Mouse (Mus musculus): Measurements from ENCODE around the gene Dffb.
A peak's percentile ranks its signal among the peaks of the same experiment; 100 is the strongest.

Dffb gene

DNA sequence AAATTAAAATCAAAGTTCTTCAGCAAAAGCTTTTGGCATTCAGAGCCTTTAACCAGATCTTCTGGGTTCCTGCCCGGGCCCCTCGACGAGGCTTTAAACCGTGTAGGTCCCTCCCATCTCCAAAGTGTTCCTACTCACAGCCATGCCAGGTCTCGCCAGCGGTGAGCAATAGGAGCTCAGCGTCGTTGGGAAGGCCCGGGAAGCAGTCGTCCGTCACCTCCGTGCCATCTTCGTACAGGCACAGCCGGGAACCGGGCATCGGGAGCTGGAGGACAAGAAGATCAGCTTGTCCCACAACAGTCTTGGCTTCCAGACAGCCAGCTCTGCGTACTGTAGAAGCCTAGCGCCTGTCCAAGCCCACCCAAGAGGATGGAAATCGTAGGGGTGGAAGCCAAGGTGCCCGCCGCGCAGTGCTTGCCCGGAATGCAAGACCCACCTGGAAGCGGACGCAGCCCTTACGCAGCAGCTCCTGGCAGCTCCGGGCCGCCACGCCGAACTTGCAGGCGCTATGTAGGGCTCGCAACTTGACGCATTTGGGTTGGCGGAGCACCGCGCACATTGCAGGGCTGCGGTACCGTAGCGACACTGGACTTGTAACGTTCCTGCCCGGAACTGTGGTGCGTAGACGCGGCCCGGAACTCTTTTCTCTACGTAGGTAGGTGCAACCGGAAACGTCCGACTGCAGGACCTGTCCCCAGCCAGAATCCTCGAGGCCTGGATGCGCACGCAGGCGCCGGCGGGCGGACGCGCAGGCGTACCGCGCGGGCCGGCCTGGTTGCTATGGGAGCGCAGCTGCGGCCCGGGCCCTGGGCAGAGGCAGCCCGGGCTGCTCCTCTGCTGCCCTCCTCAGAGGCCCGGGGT lies at the start of gene Dffb, which contains the start of gene Cep104:
TSS of gene Dffb (minus strand) at position 696 of the 861 bp plus-strand sequence.
TSS of gene Cep104 (plus strand) at position 764 of the 861 bp plus-strand sequence.
- DNase-seq (ENCODE audit: low spot score in 2 of 2): peak; percentile 93 to 95

DNA sequence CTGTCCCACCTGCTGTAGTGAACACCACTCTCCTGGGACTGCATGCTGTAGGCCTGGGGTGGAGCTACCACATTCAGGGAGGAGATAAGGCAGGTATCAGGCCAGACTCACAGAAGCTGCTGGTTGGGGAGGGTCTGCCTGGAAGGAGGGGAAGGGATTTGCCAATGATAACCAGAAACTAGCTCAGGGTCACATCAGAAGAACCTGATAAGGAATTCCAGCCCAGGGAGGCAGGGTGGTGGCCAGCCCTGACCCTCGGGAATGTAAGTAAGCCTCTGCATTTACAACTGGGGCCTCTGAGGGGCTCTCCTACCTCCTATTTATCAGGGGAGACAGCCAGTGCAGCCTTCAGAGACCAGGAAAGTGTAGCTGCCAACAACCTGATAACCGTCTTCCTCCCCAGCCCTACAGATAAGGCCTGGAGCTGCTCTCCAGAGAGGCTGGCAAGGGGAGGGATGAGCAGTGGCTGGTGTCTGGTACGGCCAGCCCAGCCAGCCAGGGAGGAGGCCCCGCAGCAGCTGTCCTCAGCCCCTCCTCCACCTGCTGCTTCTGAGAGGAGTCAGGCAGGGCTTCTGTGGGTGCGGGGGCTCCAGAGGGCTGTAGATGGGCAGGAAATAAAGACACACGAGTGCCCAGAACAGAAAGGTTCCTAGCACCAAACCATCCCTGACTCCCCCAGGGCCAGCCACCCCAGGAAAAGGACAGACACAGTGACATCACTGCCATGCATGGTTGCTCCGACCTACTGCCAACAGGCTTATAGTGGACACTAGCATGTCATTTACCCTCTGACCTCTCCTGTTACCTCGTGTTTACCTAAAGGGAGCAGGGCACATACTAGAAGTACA lies 49.1 kb upstream of the Dffb start:
- no peak for DNase-seq (ENCODE audit: low spot score in 2 of 2)

DNA sequence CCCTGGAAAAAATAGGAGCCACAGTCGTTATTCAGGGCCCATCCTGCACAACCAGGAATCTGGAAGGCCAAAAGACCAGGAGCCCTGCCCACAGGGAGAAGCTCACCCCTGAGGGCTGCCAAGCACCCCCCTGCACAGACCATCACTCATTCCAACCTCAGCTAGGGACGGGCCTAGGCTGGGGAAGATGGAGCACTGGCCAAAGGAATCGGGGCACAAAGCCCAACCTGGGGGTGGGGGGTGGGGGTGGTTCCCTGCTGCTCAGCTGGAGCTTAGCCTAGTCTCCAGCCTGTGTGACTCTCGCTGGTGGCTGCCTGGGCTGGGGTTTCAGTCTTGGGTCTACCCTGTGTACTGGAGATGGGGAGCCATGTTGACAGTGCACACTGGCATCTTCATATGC lies 47.9 kb upstream of the Dffb start:
- DNase-seq (ENCODE audit: low spot score in 2 of 2): no peak

DNA sequence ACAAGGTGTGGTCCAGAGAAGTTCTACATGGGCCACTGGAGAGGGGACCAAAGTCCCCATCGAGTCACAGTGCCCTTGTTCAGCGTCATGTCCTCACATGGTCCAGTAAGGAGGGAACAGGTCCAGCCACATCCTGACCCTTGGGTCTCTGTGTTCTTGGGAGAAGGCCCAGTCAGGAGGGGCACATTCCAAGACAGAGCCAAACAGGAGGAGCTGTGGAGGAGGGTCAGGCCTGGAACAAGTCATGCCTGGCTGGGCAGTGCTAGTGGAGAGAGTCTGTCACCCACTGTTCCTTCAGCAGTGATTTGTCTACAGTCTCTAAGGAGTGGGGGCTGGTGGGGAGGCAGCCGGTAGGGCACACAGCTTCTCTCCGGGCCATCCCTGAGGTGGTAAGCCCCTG lies 47.5 kb upstream of the Dffb start:
- no peak for DNase-seq (ENCODE audit: low spot score in 2 of 2)

DNA sequence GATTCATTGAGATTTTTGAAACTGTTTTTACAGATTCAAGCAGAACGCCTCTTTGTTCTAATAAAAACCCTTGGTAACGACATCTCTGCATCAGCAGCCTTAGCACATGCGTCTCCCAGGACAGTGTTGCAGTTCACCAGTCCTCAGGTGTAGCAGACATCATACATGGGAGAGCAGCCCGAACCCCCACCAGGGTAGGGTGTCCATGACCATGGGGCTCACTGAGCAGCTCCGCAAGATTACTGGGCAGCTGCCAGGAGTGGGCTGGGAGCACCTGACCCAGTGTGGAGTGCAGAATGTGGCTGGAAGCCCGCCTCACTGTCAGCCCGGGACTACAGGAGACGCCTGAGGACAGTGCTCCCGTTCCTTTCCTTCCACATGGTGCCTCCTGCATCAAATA lies 46.5 kb upstream of the Dffb start:
- DNase-seq (ENCODE audit: low spot score in 2 of 2): no peak

DNA sequence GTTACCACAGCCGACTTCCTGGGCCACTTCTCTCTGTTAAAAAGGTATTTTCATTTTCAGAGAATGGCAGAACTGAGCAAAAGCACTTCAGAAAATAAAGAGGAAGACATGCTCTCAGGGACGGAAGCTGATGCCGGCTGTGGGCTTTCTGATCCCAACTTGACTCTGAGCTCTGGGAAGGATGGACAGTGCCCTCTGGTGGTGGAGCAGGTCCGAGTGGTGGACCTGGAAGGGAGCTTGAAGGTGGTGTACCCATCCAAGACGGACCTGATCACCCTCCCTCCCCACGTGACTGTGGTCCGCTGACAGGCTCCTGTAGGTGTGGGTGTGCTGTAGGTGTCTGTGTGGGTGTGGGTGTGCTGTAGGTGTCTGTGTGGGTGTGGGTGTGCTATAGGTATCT lies 44.6 kb upstream of the Dffb start:
- DNase-seq (ENCODE audit: low spot score in 2 of 2): no peak

DNA sequence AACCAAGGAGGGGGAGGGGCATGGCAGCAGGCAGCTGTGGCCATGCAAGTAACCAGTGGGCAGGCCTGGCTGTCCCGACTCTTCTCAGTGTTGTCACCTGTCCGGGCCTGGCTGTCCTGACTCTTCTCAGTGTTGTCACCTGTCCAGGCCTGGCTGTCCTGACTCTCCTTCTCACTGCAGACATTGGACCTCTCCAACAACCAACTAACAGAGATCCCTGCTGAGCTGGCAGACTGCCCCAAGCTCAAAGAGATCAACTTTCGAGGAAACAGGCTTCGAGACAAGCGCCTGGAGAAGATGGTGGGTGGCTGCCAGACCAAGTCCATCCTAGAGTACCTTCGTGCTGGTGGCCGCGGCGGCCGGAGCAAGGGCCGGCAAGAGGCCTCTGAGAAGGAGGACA lies 40.5 kb upstream of the Dffb start:
- DNase-seq (ENCODE audit: low spot score in 2 of 2): no peak

DNA sequence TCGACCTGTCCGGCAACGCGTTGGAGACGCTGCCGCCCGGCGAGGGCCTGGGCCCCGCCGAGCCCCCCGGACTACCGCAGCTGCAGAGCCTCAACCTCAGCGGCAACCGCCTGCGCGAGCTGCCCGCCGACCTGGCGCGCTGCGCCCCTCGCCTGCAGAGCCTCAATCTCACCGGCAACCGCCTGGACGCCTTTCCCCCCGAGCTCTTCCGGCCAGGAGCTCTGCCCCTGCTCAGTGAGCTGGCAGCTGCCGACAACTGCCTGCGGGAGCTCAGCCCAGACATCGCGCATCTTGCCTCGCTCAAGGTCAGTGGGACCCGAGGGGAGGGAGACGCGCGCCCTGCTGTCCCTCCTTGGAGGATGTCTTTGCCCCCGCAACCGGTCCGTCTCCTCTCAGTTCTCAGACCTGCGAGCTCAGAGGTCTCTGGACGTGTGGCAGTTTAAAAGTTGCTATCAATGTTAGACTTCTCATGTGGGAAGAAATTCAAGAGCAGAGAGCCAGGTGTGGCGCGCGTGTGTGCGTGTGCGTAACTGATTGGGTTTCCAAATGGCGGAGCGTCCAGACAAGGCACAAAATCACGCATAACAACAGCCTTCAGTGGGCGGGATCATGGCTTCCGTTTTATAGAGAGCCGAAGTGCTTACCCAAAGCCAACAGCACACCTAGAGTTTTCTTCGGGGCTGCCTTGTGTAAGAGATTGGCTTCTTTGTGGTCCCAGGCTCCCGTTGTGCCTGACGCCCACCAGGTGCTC lies 37.4 kb upstream of the Dffb start:
- no peak for DNase-seq (ENCODE audit: low spot score in 2 of 2)

DNA sequence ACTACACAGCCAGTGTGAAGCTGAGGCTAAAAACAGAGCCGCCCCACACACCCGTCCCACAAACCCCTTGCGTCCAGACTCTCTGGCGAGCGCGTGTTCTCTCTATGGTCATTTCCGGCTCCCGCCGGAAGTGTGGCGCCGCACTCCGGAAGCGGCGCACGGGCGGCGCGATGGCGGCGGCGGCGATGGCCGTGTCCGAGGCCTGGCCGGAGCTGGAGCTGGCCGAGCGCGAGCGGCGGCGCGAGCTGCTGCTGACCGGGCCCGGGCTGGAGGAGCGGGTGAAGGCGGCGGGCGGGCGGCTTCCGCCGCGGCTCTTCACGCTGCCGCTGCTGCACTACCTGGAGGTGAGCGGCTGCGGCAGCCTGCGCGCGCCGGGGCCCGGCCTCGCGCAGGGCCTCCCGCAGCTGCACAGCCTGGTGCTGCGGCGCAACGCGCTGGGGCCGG lies 36.7 kb upstream of the Dffb start, which contains the start of gene Lrrc47:
TSS of gene Lrrc47 (plus strand) at position 86 of the 444 bp plus-strand sequence.
- peak; percentile 63 to 70 for DNase-seq (ENCODE audit: low spot score in 2 of 2)

DNA sequence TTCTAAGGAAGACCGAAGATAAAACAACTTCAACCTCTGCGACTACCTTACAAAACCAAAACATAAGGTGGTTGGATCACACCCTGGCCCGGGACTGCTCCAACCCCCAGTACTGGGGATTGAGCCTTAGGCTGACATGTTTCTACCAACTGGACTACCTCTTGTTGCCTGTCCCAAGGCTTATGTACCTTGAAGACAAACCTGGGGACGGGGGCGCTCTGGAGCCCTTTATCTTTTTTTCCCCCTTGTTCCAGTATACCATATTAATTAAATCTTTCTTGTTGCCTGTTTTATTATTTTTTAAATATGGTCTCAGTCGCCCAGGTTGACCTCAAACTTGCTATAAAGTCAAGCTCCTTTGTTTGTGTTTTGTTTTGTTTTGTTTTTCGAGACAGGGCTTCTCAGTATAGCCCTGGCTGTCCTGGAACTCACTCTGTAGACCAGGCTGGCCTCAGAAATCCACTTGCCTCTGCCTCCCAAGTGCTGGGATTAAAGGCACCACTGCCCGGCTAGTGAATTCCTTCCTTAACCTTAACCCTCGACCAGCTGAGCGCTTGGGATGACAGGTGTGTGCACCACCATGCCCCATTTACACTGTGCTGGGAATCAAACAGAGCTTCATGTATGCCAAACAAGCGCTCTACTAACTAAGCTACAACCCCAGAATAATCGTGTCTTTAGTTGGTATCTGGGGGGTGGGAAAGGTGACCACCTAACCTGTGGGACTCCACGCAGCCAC lies 36.1 kb upstream of the Dffb start:
- no peak for DNase-seq (ENCODE audit: low spot score in 2 of 2)

DNA sequence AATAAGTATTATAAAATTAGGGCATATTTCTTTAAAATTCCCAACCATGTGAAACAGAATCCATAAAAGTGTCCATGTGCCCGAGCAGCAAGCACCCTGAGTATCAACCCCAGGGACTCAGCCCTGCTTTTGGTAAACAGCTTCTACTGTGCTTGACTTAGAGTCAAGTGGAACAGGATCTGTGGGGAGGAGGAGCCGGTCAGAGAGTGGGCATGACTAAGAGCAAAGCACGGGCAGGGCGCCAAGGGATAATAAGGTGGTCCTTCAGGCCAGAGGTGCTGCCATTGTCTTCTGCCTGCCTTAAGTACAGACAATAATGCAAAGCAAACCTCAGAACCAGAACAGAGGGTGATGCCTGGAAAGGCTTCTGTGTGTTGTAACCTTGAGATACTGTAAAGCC lies 32.8 kb upstream of the Dffb start:
- no peak for DNase-seq (ENCODE audit: low spot score in 2 of 2)

DNA sequence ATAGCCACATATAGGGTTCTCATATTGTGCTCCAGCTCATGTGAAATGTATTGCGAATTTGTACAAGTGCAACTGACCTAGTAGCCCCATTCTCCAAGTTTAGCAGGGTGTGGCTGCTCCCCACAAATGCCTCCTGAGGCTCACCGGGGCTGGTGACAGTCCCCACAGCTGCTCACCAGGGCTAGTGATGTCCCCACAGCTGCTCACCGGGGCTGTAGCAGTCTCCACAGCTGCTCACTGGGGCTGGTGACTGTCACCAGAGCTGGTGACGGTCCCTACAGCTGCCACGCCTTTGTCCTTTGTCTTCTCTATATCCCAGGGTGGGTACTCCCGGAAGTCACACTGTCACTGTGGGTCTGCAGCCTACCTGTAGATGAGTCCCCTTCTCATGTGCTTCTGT lies 31.3 kb upstream of the Dffb start:
- DNase-seq (ENCODE audit: low spot score in 2 of 2): no peak

DNA sequence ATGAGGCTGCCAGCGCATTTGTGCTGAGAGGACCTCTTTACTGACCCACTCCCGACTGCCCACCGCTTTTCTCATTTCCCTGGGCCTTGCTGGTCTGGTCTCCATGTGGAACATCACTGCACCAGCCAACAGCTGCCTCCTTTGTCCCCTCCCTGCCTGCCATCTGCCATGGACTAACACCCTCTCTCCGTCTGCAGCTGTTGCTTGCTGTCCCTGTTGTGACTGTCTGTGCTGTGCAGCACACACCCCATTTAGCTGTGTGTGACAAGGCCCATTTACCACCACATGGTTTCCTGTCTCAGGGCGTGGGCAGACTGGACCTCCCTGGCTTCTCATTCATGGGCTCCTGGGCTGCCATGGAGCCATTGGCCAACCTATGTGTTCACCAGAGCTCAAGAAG lies 30.6 kb upstream of the Dffb start:
- DNase-seq (ENCODE audit: low spot score in 2 of 2): no peak

DNA sequence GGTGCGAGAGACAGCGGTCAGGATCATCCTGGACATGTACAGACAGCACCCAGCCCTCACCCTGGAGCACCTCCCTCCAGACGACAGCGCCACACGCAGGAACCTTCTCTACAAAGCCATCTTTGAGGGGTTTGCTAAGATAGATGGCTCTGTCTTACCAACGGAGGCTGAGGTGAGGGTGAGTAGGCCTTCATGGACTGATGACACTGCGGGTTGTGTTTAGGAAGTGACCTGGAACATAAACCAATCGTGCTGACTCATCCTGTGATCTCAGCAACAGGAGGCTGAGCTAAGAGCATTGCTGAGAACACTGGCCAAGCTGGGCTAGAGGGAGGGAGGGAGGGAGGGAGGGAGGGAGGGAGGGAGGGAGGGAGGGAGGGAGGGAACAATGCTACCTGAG lies 18.6 kb upstream of the Dffb start:
- DNase-seq (ENCODE audit: low spot score in 2 of 2): no peak

DNA sequence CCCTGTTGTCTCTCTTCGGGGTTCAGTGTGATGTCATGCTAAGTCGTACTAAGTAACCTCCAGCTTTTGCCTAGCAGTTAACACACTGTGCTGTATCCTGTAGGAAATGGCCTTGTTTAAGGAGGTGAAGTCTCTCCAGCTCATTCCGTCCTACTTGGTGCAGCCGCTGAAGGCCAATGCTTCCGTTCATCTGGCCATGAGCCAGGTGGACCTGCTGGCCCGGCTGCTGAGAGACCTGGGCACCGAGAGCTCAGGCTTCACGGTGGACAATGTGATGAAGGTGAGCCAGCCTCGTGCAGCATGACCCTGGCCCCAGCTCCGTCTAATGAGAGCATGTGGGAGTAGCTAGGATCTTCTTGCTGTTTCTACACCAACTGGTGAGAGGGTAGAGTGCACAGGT lies 17.8 kb upstream of the Dffb start:
- DNase-seq (ENCODE audit: low spot score in 2 of 2): no peak

DNA sequence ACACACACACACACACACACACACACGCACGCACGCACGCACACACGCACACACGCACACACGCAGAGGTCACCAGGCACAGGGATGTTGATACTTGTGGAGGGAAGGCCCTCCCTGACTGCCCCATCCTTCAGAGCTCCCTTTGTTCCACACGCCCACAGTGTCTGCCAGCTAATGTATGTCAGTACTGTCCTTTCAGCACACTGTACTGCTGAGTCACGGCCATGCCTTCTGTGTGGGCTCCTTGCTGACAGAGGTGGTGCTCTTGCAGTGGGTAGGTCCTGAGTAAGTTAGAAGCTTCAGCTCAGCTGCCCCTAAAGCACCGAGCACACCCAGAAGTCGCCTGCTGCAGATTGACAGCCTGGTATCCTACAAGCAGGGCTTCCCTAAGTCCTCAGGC lies 5.5 kb upstream of the Dffb start:
- no peak for DNase-seq (ENCODE audit: low spot score in 2 of 2)

DNA sequence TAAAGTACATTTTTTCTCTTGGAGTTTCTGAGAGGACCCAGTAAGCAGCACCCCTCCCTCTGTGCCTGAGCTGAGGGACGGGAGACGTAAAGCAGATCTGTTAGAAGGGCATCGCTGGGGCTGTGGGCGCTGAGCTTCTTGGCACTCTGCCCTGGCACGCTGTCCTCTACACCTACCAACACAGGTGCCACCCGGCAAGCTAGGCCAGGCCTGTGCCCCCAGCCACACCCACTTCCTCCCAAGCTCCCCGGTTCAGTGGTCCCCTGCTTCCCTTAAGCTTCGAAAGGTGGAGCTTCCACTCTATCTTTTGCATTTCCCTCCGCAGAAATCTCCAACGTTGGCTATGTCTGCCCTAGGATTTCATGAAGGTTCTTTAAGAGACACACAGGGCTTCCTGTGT lies 4.3 kb upstream of the Dffb start:
- DNase-seq (ENCODE audit: low spot score in 2 of 2): no peak

DNA sequence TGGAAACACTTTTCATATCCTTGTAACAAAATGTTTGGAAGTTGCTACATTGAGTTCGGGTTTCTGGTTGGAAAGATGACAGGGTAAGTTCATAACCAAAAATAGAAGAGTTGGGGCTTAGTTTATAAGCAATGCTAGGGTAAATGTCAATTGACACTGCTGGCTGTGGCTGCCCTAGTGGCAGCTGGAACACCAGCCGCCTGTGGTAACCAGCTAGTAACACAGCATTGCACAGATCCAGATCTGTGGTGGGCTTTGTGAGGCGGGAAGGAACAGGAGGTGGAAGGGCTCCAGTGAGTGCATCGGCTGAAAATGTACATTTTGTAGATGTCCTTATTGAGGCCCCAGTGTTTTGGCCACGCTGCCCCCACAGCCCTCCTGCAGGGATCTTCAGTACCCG lies 842 bp upstream of the Dffb start:
- no peak for DNase-seq (ENCODE audit: low spot score in 2 of 2)

DNA sequence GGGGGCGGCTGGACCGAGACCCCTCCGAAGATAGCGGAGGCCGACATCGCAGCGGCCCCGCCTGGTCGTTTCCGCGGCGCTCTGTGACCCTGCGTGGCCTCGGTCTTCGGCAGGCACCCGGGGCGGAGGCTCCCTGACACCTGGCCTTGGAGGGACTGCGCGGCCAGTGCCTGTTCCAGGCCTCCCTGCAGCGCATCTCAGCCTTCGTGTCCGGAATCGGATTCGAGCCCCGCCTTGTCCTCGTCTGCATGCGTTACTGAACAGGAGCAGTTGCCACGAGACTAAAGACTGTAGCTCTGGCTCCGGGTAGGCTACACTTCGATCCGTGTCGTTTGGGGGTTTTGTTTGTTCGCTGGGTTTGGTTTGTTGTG lies 351 bp upstream of the Dffb start:
- DNase-seq (ENCODE audit: low spot score in 2 of 2): no peak

DNA sequence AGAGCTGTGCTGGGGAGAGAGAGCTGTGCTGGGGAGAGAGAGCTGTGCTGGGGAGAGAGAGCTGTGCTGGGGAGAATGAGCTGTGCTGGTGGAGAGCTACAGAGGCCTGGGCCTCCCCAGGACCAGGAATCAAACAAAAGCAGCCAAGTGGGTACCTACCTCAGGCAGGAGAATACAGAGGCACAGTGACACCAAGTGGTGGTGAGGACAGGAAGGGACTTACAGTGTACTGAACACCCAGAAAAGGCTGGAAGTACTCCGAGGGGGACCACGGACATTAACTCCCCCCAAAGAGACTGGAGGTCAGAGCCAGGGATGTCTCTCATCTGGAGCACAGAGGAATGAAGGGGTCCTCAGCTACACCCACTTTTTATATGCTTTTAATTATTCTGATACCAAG lies 6.9 kb downstream of the Dffb start:
- DNase-seq (ENCODE audit: low spot score in 2 of 2): no peak

DNA sequence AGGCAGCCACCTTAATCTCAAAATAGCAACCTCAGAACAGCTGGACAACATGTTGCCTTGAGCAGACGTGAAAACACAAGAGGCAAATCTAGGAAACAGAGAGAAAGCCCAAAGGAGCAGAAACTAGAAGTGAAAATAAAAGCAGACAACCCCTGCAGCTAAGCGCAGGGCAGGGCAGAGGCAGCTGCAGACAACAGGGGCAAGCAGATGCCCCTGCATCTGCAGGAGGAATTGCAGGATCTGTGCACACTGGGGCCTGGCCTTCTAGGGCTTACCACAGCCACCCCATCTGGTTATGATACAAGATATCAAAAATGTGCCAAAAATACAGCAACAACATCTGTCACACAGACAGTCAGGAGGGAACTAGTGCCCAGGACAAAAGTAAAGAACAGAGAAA lies 7.4 kb downstream of the Dffb start:
- no peak for DNase-seq (ENCODE audit: low spot score in 2 of 2)
